Mouse (Mus musculus) embryonic fibroblast, embryonic 13.5 days (primary cell): ENCODE measurements at regions not wholly inside any gene's neighbourhood (a gene's known extent, or its start where the extent isn't known, plus 50 kb on each side); places are given as distances from the start of the nearest gene placed in this dataset.

Experiments used
- CTCF ChIP-seq: IDR thresholded peaks from 2 replicates; pipeline ENCODE4 v1.5.1; 2011; ENCODE audit warnings: mild to moderate bottlenecking, control low read depth, low read length, moderate library complexity, borderline replicate concordance; ENCODE audit not compliant: insufficient read depth
- POLR2A ChIP-seq: IDR thresholded peaks from 2 replicates; pipeline ENCODE4 v1.6.1; 2011; ENCODE audit warnings: low read depth, mild to moderate bottlenecking, control low read depth, low read length, moderate library complexity

DNA sequence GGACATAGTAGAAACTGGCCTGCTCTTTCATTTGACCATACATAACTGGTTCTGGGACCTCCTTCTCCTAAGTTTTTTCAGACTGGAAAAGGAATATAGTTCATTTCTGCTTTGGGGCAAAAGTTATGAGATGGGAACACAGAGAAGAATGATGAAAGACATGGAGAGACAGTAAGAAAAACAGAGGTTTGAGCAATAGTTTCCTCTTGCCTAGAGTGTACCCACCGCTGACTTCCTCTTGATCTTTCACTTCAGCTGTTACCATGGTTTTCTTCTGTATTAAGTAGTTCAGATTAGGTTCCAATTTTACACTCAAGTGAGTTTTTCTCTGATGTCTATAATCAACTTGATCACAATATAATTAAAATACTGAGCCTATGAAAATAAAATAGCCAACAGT lies 120.7 kb upstream of the Thrb start:
- TF ChIP-seq POLR2A (no peak), CTCF (no peak)
